Mouse (Mus musculus) lung, adult 2 months (tissue): ENCODE measurements around the gene Oprl1.

Source experiments
- CTCF ChIP-seq: fragments of 200-500 bp; IDR thresholded peaks from 2 replicates; pipeline ENCODE4 v1.5.1; 2011; ENCODE audit warnings: mild to moderate bottlenecking, low read length, control low read depth; ENCODE audit not compliant: insufficient read depth
- POLR2A ChIP-seq: fragments of 200-500 bp; IDR thresholded peaks from 2 replicates; pipeline ENCODE4 v1.6.1; 2011; ENCODE audit warnings: low read depth, mild to moderate bottlenecking, control low read depth, low read length, borderline replicate concordance; ENCODE audit errors: extremely low read depth

DNA sequence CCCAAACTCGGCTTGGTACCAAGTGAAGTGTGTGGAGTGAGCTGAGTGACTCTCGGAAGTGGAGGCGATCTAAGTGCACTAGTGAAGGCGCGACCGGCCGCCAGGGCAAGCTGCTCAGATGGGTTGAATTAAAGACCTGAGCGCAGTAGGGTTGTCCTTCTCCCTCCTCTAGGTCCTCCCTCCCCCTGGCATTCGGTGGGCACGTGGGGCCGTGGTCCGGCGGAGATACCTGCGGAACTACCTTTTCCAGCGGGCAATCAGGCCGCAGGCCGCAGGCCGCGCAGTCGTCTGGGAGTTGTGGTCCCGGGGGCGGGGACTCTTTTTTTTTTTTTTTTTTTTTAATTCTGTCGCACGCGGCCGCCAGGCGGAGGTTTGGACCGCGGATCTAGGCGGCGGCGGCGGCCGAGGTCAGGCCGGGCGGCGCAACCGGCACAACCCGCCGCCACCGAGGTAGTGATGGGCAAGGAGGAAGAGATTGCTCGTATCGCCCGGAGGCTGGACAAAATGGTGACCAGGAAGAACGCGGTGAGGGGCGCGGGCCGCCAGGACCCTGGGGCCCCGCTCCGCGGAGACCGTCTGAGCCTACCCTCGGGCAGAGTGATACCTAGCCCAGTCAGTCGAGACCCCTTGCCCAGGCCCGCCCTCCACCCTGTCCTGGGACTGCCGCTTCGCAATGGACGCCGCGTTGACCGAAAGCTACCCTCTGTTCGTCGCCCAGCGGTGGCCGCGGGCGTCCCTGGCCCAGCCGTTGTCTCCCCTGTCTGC, 34.7 kb upstream of the Oprl1 start, which contains the start of gene Tcea2:
- TF ChIP-seq CTCF (0 out of 2 replicates have a peak, but pooled peaks have one; percentile 13), POLR2A (0 out of 2 replicates have a peak, but pooled peaks have one; percentile 24)
